Mouse (Mus musculus) spleen, adult 2 months (tissue): ENCODE data around the gene Gm4847. TPM values are rescaled to one million over a fixed set of nuclear protein-coding genes. Genes with fewer than 3 reads are reported as not detected.

ENCODE experiments used
- DNase-seq, 2 experiments: peaks; one replicate each; pipeline versions ENCODE4 v3.0.0 to v3.0.0-alpha.2; 2012 to 2021; ENCODE audit warnings: low spot score in 2 of 2, low read depth in 1 of 2
- H3K27ac ChIP-seq: fragments of 200-500 bp; 2 replicates; pipeline ENCODE4 v1.5.1; 2012; ENCODE audit warnings: low read length, inconsistent platforms; ENCODE audit not compliant: insufficient read depth
- H3K27me3 ChIP-seq: fragments of 200-500 bp; 2 replicates; pipeline ENCODE4 v1.6.1; 2012; ENCODE audit warnings: mild to moderate bottlenecking, moderate library complexity, low read length, inconsistent platforms; ENCODE audit not compliant: control insufficient read depth, insufficient read depth
- H3K36me3 ChIP-seq: fragments of 200-500 bp; 2 replicates; pipeline ENCODE4 v1.6.1; 2012; ENCODE audit warnings: mild to moderate bottlenecking, low read length, inconsistent platforms; ENCODE audit not compliant: control insufficient read depth, insufficient read depth
- H3K4me1 ChIP-seq: fragments of 200-500 bp; 2 replicates; pipeline ENCODE4 v1.6.1; 2011; ENCODE audit warnings: inconsistent platforms; ENCODE audit not compliant: control insufficient read depth, insufficient read depth, insufficient read length
- H3K4me3 ChIP-seq: fragments of 200-500 bp; 2 replicates; pipeline ENCODE4 v1.5.1; 2011; ENCODE audit warnings: mild to moderate bottlenecking, inconsistent platforms; ENCODE audit not compliant: insufficient read depth, insufficient read length; ENCODE audit errors: extremely low read depth
- CTCF ChIP-seq: fragments of 200-500 bp; IDR thresholded peaks from 2 replicates; pipeline ENCODE4 v1.5.1; 2011; ENCODE audit warnings: mild to moderate bottlenecking, inconsistent platforms; ENCODE audit not compliant: insufficient read depth, insufficient read length, insufficient replicate concordance; ENCODE audit errors: extremely low read depth
- POLR2A ChIP-seq: fragments of 200-500 bp; IDR thresholded peaks from 2 replicates; pipeline ENCODE4 v1.6.1; 2011; ENCODE audit warnings: low read depth, low read length, inconsistent platforms
- WGBS: fragments of 180-500 bp; shearing (Covaris S2); methylation state at CpG from one replicate; pipeline ENCODE4 v1.1.7; 2018; 5-methylcytosine and 5-hydroxymethylcytosine counted together
- polyA plus RNA-seq: library from polyadenylated mRNA; depleted of rRNA; stranded (reverse); fragments of >200 nt; gene quantifications from 2 replicates; pipeline ENCODE4 v1.2.3, GENCODE M21; 2012; rRNA removed

Gene Gm4847
- not detected in 2 replicates for polyA plus RNA-seq

DNA sequence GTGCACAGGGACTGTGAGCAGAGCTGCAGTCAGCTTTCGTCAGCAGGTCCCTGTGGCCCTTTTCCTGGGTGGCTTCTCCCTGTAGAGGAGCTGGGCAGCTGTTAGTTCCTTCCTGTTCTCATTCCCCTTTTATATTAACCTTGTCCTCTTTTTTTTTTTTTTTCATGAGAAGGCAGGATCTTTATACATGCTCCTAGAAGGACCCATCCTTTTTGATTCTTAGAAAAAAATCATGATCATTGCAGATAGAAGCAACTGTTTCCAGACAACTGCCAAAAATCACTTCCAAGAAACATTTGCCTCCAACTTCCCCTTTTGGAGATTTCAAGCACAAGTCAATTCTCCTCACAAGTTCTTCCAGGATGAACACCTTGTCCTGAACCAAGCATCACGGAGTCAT lies at the start of gene Gm4847:
Gene Gm4847, minus strand, starts transcription at position 101 of the 400 bp plus-strand sequence.
- no peak within 1 kb of the TSS for H3K4me3 ChIP-seq
- no peaks in the 10 kb centered on the region for H3K27me3 ChIP-seq
- TF ChIP-seq POLR2A, result no peak
- no peak for TF ChIP-seq CTCF
- no peak for DNase-seq
- WGBS, result 84% methylated on average over 2 of the region's 2 CpGs
- no peak within 1 kb of the TSS for H3K27ac ChIP-seq
- H3K36me3 ChIP-seq, result no peaks in the 10 kb centered on the region
- no peaks in the 10 kb centered on the region for H3K4me1 ChIP-seq

DNA sequence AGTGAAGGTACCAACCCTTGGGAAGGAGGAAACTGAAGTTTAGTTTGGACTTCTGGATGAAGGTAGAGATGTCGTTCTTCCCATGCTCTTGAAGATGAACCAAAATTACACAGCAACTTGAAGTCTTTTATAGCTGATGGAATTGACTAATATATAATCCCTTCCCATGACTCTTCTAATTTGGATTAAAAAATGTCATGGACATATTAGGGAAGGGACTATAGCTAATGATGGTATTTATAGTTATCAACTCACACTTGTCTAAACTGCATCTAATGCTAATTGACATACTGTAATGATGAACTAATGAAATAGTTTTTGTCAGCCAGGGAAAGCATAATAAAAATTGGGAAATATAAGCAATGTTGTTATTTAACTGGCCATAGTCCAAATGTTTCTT lies 34.3 kb upstream of the Gm4847 start, which contains the start of gene Fmo9:
Gene Fmo9, minus strand, starts transcription at position 101 of the 400 bp plus-strand sequence.
- Histone ChIP-seq H3K27ac (no peak within 1 kb of the TSS), H3K4me3 (no peak within 1 kb of the TSS), H3K4me1 (no peaks in the 10 kb centered on the region), H3K27me3 (no peaks in the 10 kb centered on the region), H3K36me3 (no peaks in the 10 kb centered on the region)
- DNase-seq, result no peak
- WGBS, result 89% methylated on average over 1 of the region's 1 CpGs
- TF ChIP-seq CTCF (no peak), POLR2A (no peak)

DNA sequence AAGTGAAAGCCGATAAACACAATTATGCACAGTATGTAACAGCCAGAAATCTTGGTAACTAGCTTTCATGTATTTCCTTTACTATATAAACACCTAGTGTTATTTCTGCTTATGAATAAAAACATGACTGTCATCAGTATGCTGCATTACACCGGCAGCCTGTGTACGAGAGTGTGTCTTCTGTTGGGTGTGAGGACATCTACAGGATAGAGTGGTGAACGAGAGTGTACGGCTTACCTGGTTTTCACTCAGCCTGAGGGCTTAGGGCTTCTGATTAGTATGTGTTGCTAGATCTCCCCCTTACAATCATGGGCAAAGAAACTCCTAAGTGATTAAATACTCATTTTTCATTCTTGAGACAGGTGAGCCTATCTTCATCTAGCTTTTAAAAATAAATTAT lies 21.8 kb upstream of the Gm4847 start:
- Histone ChIP-seq H3K36me3 (no peaks in the 10 kb centered on the region), H3K4me1 (no peaks in the 10 kb centered on the region), H3K4me3 (no peak overlapping the region), H3K27ac (no peak overlapping the region), H3K27me3 (no peaks in the 10 kb centered on the region)
- WGBS, result 83% methylated on average over 5 of the region's 5 CpGs
- no peak for DNase-seq
- no peak for TF ChIP-seq CTCF
- TF ChIP-seq POLR2A, result no peak

DNA sequence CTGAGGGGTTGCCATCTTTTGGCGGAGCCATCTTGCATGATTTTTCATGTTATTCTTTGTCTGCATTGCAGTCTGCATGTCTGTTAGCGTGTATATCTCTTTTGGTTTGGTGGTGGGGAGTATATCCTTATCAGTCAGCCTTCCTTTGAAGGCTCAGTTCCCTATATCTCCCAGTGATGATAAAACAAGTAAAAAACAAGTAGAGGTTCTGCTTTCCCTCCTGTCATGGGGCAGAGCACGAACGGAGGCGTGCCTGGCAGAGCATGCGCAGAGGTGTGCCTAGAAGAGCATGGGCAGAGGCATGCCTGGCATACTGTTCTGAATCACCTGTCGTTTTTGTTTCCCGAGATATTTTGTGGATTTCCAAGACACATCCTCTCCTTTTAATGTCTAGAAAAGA lies 13.3 kb upstream of the Gm4847 start:
- H3K36me3 ChIP-seq, result no peaks in the 10 kb centered on the region
- no peaks in the 10 kb centered on the region for H3K27me3 ChIP-seq
- no peak for TF ChIP-seq CTCF
- TF ChIP-seq POLR2A, result no peak
- no peak overlapping the region for H3K4me3 ChIP-seq
- no peak overlapping the region for H3K27ac ChIP-seq
- no peaks in the 10 kb centered on the region for H3K4me1 ChIP-seq
- 90% methylated on average over 8 of the region's 8 CpGs for WGBS
- DNase-seq, result no peak

Other genes with a start within 250 kb of the Gm4847 start
- gene Pogk, start 237.8 kb downstream of the Gm4847 start, polyA plus RNA-seq, result 2.7 and 3.1 TPM in 2 replicates
- not detected in 2 replicates for gene Gm4846, start 150.1 kb downstream of the Gm4847 start, polyA plus RNA-seq
- gene Fmo9, start 34.2 kb upstream of the Gm4847 start, polyA plus RNA-seq, result not detected in 2 replicates